Mouse (Mus musculus) intestine, postnatal 0 days (tissue): Measurements from ENCODE around the gene Cdkal1. TPM values are rescaled to one million over a fixed set of nuclear protein-coding genes. Genes with fewer than 3 reads are reported as not detected.

ENCODE experiments used
- ATAC-seq: fragments of 200-750 bp; cut with Nextera tagmentation; 2 replicates; pipeline ENCODE4 v1.8.0; 2017; ENCODE audit warnings: mild to moderate bottlenecking, moderate TSS enrichment, moderate library complexity
- H3K27ac ChIP-seq: fragments of 300-500 bp; sonication (generic); 2 replicates; pipeline ENCODE4 v1.5.1; 2014; ENCODE audit warnings: mild to moderate bottlenecking, low read depth, low read length, moderate library complexity
- H3K27me3 ChIP-seq: fragments of 300-500 bp; sonication (generic); replicated peaks from 2 replicates; pipeline ENCODE4 v1.6.1; 2014; ENCODE audit warnings: low read length, mixed read lengths; ENCODE audit not compliant: control insufficient read depth, insufficient read depth
- H3K36me3 ChIP-seq: fragments of 300-500 bp; sonication (generic); 2 replicates; pipeline ENCODE4 v1.6.1; 2014; ENCODE audit warnings: mild to moderate bottlenecking, moderate library complexity; ENCODE audit not compliant: control insufficient read depth, insufficient read depth
- H3K4me1 ChIP-seq: fragments of 300-500 bp; sonication (generic); replicated peaks from 2 replicates; pipeline ENCODE4 v1.6.1; 2014; ENCODE audit warnings: antibody characterized with exemption, low read length, mixed read lengths; ENCODE audit not compliant: control insufficient read depth, insufficient read depth
- H3K4me2 ChIP-seq: fragments of 300-500 bp; sonication (generic); replicated peaks from 2 replicates; pipeline ENCODE4 v1.6.1; 2014; ENCODE audit warnings: low read depth, mild to moderate bottlenecking, moderate library complexity
- H3K4me3 ChIP-seq: fragments of 300-500 bp; sonication (generic); 2 replicates; pipeline ENCODE4 v1.5.1; 2014; ENCODE audit warnings: low read depth, low read length
- H3K9ac ChIP-seq: fragments of 300-500 bp; sonication (generic); 2 replicates; pipeline ENCODE4 v1.6.1; 2014; ENCODE audit warnings: mild to moderate bottlenecking, low read depth, low read length
- H3K9me3 ChIP-seq: fragments of 300-500 bp; sonication (generic); 2 replicates; pipeline ENCODE4 v1.6.1; 2016; ENCODE audit warnings: mixed run types; ENCODE audit not compliant: control insufficient read depth
- CTCF ChIP-seq: sonication (generic); IDR thresholded peaks from 2 replicates; pipeline ENCODE4 v1.5.1; 2016; ENCODE audit warnings: low read depth, mild to moderate bottlenecking, control low read depth, antibody characterized with exemption, moderate library complexity
- WGBS: fragments of 180-500 bp; shearing (Covaris S2); extraction: QIAGEN DNeasy Blood & Tissue Kit; methylation state at CpG from one replicate; pipeline ENCODE4 v1.1.7; 2014; 5-methylcytosine and 5-hydroxymethylcytosine counted together
- polyA plus RNA-seq: library from polyadenylated mRNA; unstranded; fragments of >200 nt; fragmentation: Nextera tagmentation; extraction: Ambion mirVana; gene quantifications from 2 replicates; pipeline ENCODE4 v1.2.1, GENCODE M21; 2015

Cdkal1 gene
- polyA plus RNA-seq, 1 experiment from 2014 or later: 13.5 TPM

DNA sequence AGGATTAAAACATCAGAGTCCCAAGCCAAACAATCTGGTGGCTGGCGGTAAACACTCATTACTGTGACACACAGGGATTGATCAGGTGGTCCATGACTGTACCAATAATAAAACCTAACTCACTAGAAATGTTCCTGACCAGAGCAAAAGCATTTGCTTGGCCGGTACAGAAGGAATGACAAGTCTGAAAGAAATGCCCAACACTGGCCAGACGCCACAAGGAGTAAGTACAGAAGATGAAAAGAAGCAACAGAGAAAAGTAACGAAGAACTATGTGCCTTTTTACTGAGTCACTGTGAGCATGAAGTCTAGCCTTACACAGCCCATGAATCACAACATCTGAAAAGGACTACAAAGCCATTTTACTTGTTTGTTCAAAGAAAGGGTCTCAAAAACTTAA, 24.3 kb downstream of the Cdkal1 start:
- WGBS: 82% methylated on average over 4 of the region's 4 CpGs
- H3K9me3 ChIP-seq: no peaks in the 10 kb centered on the region
- H3K4me2 ChIP-seq: no peak overlapping the region
- H3K4me3 ChIP-seq: no peak overlapping the region
- H3K36me3 ChIP-seq: no peaks in the 10 kb centered on the region
- no peak overlapping the region for H3K27ac ChIP-seq
- H3K9ac ChIP-seq: no peak overlapping the region
- no peaks in the 10 kb centered on the region for H3K4me1 ChIP-seq
- TF ChIP-seq CTCF: no peak
- ATAC-seq: no peak
- H3K27me3 ChIP-seq: no peaks in the 10 kb centered on the region

- Histone ChIP-seq H3K4me3 (no peak overlapping the region), H3K27me3 (no peaks in the 10 kb centered on the region), H3K9me3 (no peaks in the 10 kb centered on the region), H3K9ac (no peak overlapping the region), H3K4me2 (no peak overlapping the region), H3K27ac (no peak overlapping the region), H3K4me1 (no peaks in the 10 kb centered on the region), H3K36me3 (no peaks in the 10 kb centered on the region)
- WGBS: 33% methylated on average over 1 of the region's 1 CpGs
- ATAC-seq: no peak
- no peak for TF ChIP-seq CTCF
These were observed 27.4 kb downstream of the Cdkal1 start for GRCm38 (mm10) chr13:29828032-29828431.

DNA sequence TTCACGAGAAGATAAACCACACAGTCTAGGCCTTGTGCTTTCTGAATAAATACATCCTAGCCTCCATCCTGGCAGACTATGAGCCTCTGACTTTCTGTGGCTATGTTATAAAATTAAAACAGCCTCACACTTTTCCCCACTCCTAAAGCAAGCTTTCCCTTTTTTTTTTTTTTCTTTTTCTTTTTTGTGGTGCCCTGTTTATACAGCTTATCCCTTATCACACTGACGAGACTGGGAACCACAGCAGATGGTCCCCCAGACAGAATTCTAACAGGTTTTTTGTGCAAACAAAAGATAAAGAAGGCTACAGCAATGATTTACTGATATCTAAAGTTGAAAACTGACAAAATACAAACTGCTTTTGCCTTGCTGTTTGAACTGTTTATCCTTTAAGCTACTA, 29.0 kb downstream of the Cdkal1 start:
- H3K9ac ChIP-seq: no peak overlapping the region
- no peak for ATAC-seq
- no peaks in the 10 kb centered on the region for H3K4me1 ChIP-seq
- no peaks in the 10 kb centered on the region for H3K36me3 ChIP-seq
- H3K4me2 ChIP-seq: no peak overlapping the region
- H3K27me3 ChIP-seq: no peaks in the 10 kb centered on the region
- no peaks in the 10 kb centered on the region for H3K9me3 ChIP-seq
- H3K27ac ChIP-seq: no peak overlapping the region
- 45% methylated on average over 2 of the region's 2 CpGs for WGBS
- no peak overlapping the region for H3K4me3 ChIP-seq
- TF ChIP-seq CTCF: no peak

- H3K27ac ChIP-seq: no peak overlapping the region
- no peak for TF ChIP-seq CTCF
- H3K4me1 ChIP-seq: no peaks in the 10 kb centered on the region
- H3K36me3 ChIP-seq: no peaks in the 10 kb centered on the region
- H3K9ac ChIP-seq: no peak overlapping the region
- H3K4me2 ChIP-seq: no peak overlapping the region
- H3K4me3 ChIP-seq: no peak overlapping the region
- H3K27me3 ChIP-seq: no peaks in the 10 kb centered on the region
- ATAC-seq: no peak
- no peaks in the 10 kb centered on the region for H3K9me3 ChIP-seq
These were observed 29.4 kb downstream of the Cdkal1 start for GRCm38 (mm10) chr13:29826041-29826440.

- no peaks in the 10 kb centered on the region for H3K9me3 ChIP-seq
- no peaks in the 10 kb centered on the region for H3K4me1 ChIP-seq
- H3K4me3 ChIP-seq: no peak overlapping the region
- no peak overlapping the region for H3K27ac ChIP-seq
- 76% methylated on average over 4 of the region's 4 CpGs for WGBS
- TF ChIP-seq CTCF: no peak
- H3K9ac ChIP-seq: no peak overlapping the region
- H3K27me3 ChIP-seq: no peaks in the 10 kb centered on the region
- no peaks in the 10 kb centered on the region for H3K36me3 ChIP-seq
- H3K4me2 ChIP-seq: no peak overlapping the region
- no peak for ATAC-seq
These were observed 30.7 kb downstream of the Cdkal1 start for GRCm38 (mm10) chr13:29824797-29825196.

DNA sequence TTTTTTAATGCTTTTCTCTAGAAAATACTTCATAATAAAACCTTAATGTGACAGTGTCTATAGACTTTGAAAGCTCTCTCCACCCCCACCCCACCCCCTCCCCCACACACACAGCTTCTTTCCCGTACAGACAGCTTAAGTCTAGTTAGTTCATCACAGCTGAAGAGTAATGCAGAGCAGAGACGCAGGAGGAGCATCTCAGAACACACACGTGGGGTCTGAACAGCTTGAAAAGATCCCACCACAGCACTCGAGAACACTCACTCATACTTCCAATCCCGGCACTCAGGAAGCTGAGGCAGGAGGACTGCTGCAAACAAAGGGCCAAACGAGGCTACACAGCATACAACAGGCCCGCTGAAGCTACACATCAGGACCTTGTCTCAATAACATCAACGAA, 31.1 kb downstream of the Cdkal1 start:
- Histone ChIP-seq H3K4me3 (no peak overlapping the region), H3K4me1 (no peaks in the 10 kb centered on the region), H3K27me3 (no peaks in the 10 kb centered on the region), H3K9ac (no peak overlapping the region), H3K9me3 (no peaks in the 10 kb centered on the region), H3K4me2 (no peak overlapping the region), H3K27ac (no peak overlapping the region), H3K36me3 (no peaks in the 10 kb centered on the region)
- WGBS: 70% methylated on average over 8 of the region's 8 CpGs
- ATAC-seq: no peak
- TF ChIP-seq CTCF: no peak

DNA sequence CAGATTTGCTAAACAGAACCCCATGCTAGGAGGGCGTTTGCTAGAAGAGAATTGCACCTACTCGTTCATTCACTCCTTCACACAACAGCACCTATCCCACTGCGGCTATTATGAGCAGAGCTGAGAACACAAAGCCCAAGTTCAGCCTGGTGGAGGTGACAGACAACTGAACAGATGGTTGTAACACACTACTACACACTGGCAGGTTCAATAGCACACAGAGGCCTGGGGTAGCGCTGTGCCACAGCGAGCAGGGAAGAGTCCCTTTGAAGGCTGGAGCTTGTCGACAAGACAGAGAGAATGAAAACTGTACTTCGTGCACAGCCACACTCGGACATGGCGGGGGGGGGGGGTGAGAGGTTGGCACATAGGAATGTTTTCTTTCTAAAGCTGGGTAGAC, 31.6 kb downstream of the Cdkal1 start:
- peak; percentile 29; the same call in 1 of the 2 replicates for TF ChIP-seq CTCF
- no peak overlapping the region for H3K4me2 ChIP-seq
- H3K36me3 ChIP-seq: no peaks in the 10 kb centered on the region
- H3K9ac ChIP-seq: no peak overlapping the region
- H3K27ac ChIP-seq: no peak overlapping the region
- no peaks in the 10 kb centered on the region for H3K27me3 ChIP-seq
- H3K9me3 ChIP-seq: no peaks in the 10 kb centered on the region
- WGBS: 77% methylated on average over 9 of the region's 9 CpGs
- H3K4me1 ChIP-seq: no peaks in the 10 kb centered on the region
- no peak for ATAC-seq
- no peak overlapping the region for H3K4me3 ChIP-seq
